Mouse (Mus musculus) kidney, adult 2 months (tissue): Measurements from ENCODE around the gene Hes3.

Source experiments
- CTCF ChIP-seq: fragments of 200-500 bp; conservative IDR thresholded peaks from 2 replicates; pipeline ENCODE4 v1.5.1; 2011; ENCODE audit warnings: low read depth, mild to moderate bottlenecking, control low read depth, low read length, moderate library complexity, mixed read lengths; ENCODE audit not compliant: insufficient read depth, insufficient read length
- POLR2A ChIP-seq: fragments of 200-500 bp; IDR thresholded peaks from one replicate; pipeline ENCODE4 v1.6.1; 2011; ENCODE audit warnings: low read depth, low read length, control low read depth

GRCm38 (mm10) chr4:152264177-152264530 is 27.3 kb downstream of the Hes3 start:
- TF ChIP-seq CTCF, result no peak
- no peak for TF ChIP-seq POLR2A
